Mouse (Mus musculus) heart, embryonic 16.5 days (tissue): ENCODE results near the gene Cct4. TPM values are rescaled to one million over a fixed set of nuclear protein-coding genes. Genes with fewer than 3 reads are reported as not detected.
A peak's percentile ranks its signal among the peaks of the same experiment; 100 is the strongest.

ENCODE experiments used
- ATAC-seq: fragments of 200-750 bp; cut with Nextera tagmentation; replicated peaks from 2 replicates; pipeline ENCODE4 v1.8.0; 2017; ENCODE audit warnings: moderate number of reproducible peaks; ENCODE audit not compliant: insufficient read depth, low FRiP score; ENCODE audit errors: extremely low read depth
- H3K27ac ChIP-seq: fragments of 300-500 bp; sonication (generic); 2 replicates; pipeline ENCODE4 v1.5.1; 2014; ENCODE audit warnings: mild to moderate bottlenecking, low read length, control low read depth, moderate library complexity
- H3K27me3 ChIP-seq: fragments of 300-500 bp; sonication (generic); 2 replicates; pipeline ENCODE4 v1.6.1; 2014; ENCODE audit warnings: low read length, mixed read lengths; ENCODE audit not compliant: control insufficient read depth, insufficient read depth
- H3K36me3 ChIP-seq: fragments of 300-500 bp; sonication (generic); 2 replicates; pipeline ENCODE4 v1.6.1; 2014; ENCODE audit not compliant: control insufficient read depth, insufficient read depth
- H3K4me1 ChIP-seq: fragments of 300-500 bp; sonication (generic); 2 replicates; pipeline ENCODE4 v1.6.1; 2014; ENCODE audit warnings: low read length, mixed read lengths; ENCODE audit not compliant: control insufficient read depth, insufficient read depth
- H3K4me2 ChIP-seq: fragments of 300-500 bp; sonication (generic); 2 replicates; pipeline ENCODE4 v1.6.1; 2014; ENCODE audit warnings: low read depth, mild to moderate bottlenecking, control low read depth, low read length
- H3K4me3 ChIP-seq: fragments of 300-500 bp; sonication (generic); 2 replicates; pipeline ENCODE4 v1.5.1; 2014; ENCODE audit warnings: mild to moderate bottlenecking, control low read depth, low read length
- H3K9ac ChIP-seq: fragments of 300-500 bp; sonication (generic); 2 replicates; pipeline ENCODE4 v1.6.1; 2014; ENCODE audit warnings: low read length, control low read depth
- H3K9me3 ChIP-seq: fragments of 300-500 bp; sonication (generic); replicated peaks from 2 replicates; pipeline ENCODE4 v1.6.1; 2016; ENCODE audit warnings: low read length; ENCODE audit not compliant: control insufficient read depth
- WGBS: fragments of 180-500 bp; shearing (Covaris S2); extraction: QIAGEN DNeasy Blood & Tissue Kit; methylation state at CpG from one replicate; pipeline ENCODE4 v1.1.7; 2014; 5-methylcytosine and 5-hydroxymethylcytosine counted together
- polyA plus RNA-seq: library from polyadenylated mRNA; unstranded; fragments of >200 nt; fragmentation: Nextera tagmentation; extraction: Ambion mirVana; gene quantifications from 2 replicates; pipeline ENCODE4 v1.2.1, GENCODE M21; 2015

The Cct4 gene
- polyA plus RNA-seq, 1 experiment from 2014 or later: 221 TPM

- no peak for ATAC-seq
- Histone ChIP-seq H3K36me3 (0 out of 2 replicates have a peak, but pooled peaks cover 3% of the 10 kb centered on the region), H3K9ac (no peak overlapping the region), H3K27ac (no peak overlapping the region), H3K4me3 (no peak overlapping the region), H3K4me2 (no peak overlapping the region), H3K9me3 (0 out of 2 replicates have a peak, but pooled peaks cover under 1% of the 10 kb centered on the region), H3K27me3 (no peaks in the 10 kb centered on the region), H3K4me1 (peaks cover 27% of the 10 kb centered on the region)
- 91% methylated on average over 1 of the region's 1 CpGs for WGBS
These were observed 11.1 kb upstream of the Cct4 start for GRCm38 (mm10) chr11:22979221-22979620.

DNA sequence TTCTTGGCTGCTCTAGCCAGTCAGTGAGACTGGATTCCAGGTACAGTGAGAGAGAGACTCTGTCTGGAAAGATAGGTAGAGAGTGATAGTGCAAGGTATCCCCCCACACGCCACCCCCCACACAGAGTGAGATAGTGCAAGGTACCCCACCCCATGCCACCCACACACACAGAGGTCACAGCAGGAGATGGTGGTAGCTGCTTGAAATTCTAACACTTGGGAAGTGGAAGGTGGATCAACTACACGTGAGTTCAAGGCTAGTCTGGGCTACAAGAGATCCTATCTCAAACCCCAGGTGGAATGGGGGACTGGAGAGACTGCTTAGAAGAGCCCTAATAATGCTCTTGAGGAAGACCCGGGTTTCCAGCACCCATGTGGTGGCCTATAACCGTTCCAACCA, 9.3 kb upstream of the Cct4 start:
- 33% methylated on average over 4 of the region's 4 CpGs for WGBS
- ATAC-seq: no peak
- peak overlapping the region; percentile 74 for H3K4me3 ChIP-seq
- peak overlapping the region; percentile 98 for H3K27ac ChIP-seq
- peak overlapping the region; percentile 89 for H3K4me2 ChIP-seq
- H3K9me3 ChIP-seq: no peaks in the 10 kb centered on the region
- H3K36me3 ChIP-seq: 0 out of 2 replicates have a peak, but pooled peaks cover 3% of the 10 kb centered on the region
- peak overlapping the region; percentile 87 for H3K9ac ChIP-seq
- H3K4me1 ChIP-seq: peaks cover 22% of the 10 kb centered on the region
- H3K27me3 ChIP-seq: no peaks in the 10 kb centered on the region

- 2% methylated on average over 12 of the region's 12 CpGs for WGBS
- peaks cover 19% of the 10 kb centered on the region for H3K4me1 ChIP-seq
- peak overlapping the region; percentile 87 for H3K9ac ChIP-seq
- ATAC-seq: peak; percentile 43
- H3K4me2 ChIP-seq: peak overlapping the region; percentile 89
- H3K27ac ChIP-seq: peak overlapping the region; percentile 98
- H3K27me3 ChIP-seq: no peaks in the 10 kb centered on the region
- no peaks in the 10 kb centered on the region for H3K9me3 ChIP-seq
- 0 out of 2 replicates have a peak, but pooled peaks cover 3% of the 10 kb centered on the region for H3K36me3 ChIP-seq
- peak overlapping the region; percentile 74 for H3K4me3 ChIP-seq
These were observed 8.8 kb upstream of the Cct4 start for GRCm38 (mm10) chr11:22981543-22981950.

DNA sequence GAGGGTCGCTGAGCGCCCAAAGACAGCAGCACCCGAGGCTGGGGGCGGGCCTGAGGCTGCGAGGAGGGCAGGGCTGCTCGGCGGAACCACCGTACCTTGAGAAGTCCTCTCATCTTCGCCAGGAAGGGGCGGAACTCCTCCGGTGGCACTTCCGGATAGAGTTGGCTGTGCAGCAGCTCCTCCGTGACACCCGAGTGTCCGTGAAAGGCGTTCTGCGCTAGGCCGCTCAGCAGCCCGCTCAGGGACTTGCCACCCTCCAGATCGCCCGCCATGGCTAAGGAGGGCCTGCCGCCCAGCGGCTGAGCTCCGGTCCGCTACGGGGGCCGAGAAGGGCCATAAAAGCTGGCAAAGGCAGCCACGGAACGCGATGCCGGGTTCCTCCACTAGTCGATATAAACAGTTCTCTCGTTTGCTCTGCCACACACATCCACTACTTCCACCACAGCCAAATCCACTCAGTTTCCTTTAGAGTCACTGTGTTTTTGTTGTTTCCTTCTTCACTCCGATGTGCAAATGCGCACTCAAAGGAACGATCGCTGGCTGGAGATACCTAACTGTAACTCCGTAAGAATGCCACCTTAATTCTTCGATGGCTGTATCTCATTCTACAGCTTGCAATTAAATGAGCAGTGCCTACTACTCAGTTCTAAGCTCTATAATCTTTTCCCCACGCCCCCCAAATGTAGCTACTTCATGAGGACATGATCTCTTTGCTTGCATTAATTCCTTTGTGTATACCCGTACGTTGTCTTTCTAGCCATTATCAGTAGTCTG, 8.1 kb upstream of the Cct4 start, which contains the start of the genes Gm28048 and Commd1:
TSS of gene Gm28048 (minus strand) at position 107 of the 774 bp plus-strand sequence.
TSS of gene Commd1 (minus strand) at position 399 of the 774 bp plus-strand sequence.
- Histone ChIP-seq H3K27me3 (no peaks in the 10 kb centered on the region), H3K36me3 (no peaks in the 10 kb centered on the region), H3K4me1 (peaks cover 15% of the 10 kb centered on the region), H3K4me2 (peak within 1 kb of the TSS; percentile 89), H3K4me3 (peak within 1 kb of the TSS; percentile 74), H3K27ac (peak within 1 kb of the TSS; percentile 98), H3K9ac (peak within 1 kb of the TSS; percentile 87), H3K9me3 (no peaks in the 10 kb centered on the region)
- WGBS: 2% methylated on average over 42 of the region's 42 CpGs
- peak; percentile 91 for ATAC-seq

DNA sequence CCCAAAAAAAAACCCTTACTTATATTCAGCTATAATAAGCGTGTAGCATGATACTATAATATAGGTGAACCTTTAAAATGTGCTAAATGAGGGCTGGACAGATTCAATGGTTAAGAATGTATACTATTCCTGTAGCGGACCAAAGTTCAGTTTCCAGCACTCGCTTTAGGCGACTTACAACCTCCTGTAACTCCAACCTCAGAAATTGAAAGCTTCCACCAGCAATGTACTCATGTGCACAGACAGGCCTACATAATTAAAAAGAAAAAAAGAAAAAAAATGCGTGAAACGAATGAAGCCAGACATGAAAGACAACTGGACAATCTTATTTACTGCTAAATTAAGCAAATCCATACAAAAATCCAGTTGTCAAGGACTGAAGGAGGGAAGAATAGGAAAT, 7.5 kb upstream of the Cct4 start:
- WGBS: 72% methylated on average over 6 of the region's 6 CpGs
- H3K4me3 ChIP-seq: no peak overlapping the region
- no peak overlapping the region for H3K27ac ChIP-seq
- no peaks in the 10 kb centered on the region for H3K36me3 ChIP-seq
- H3K4me2 ChIP-seq: no peak overlapping the region; the same call in 1 of the 2 replicates
- H3K9me3 ChIP-seq: no peaks in the 10 kb centered on the region
- H3K4me1 ChIP-seq: peaks cover 15% of the 10 kb centered on the region
- no peak for ATAC-seq
- no peaks in the 10 kb centered on the region for H3K27me3 ChIP-seq
- no peak overlapping the region for H3K9ac ChIP-seq

GRCm38 (mm10) chr11:22985510-22985909, 4.8 kb upstream of the Cct4 start:
- no peak for ATAC-seq

DNA sequence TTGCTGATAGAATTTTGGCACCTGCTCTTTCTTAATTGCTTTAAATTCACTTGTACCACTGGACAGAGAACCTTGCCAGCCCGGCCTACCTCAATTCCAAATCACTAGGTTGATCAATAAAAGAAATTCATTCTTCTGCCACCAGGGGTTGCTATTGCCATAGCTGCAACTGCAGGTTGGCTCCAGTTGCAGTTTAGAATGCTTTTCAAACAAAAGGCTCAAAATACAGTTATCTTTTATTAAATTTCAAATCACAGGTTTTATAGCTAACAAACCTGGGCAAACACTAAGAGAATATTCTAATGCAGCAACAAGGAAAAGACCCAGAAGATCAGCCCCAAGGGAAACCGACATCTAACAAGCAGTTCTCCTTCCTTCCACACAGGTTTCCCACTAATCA, 3.0 kb upstream of the Cct4 start:
- H3K9ac ChIP-seq: no peak overlapping the region
- no peak overlapping the region for H3K27ac ChIP-seq
- H3K27me3 ChIP-seq: no peaks in the 10 kb centered on the region
- H3K9me3 ChIP-seq: no peaks in the 10 kb centered on the region
- no peak overlapping the region for H3K4me2 ChIP-seq
- 42% methylated on average over 2 of the region's 2 CpGs for WGBS
- no peak for ATAC-seq
- H3K4me3 ChIP-seq: no peak overlapping the region
- H3K36me3 ChIP-seq: no peaks in the 10 kb centered on the region
- peaks cover 15% of the 10 kb centered on the region for H3K4me1 ChIP-seq

More at GRCm38 (mm10) chr11:22985510-22985909, 4.8 kb upstream of the Cct4 start:
- Histone ChIP-seq H3K9me3 (no peaks in the 10 kb centered on the region), H3K36me3 (no peaks in the 10 kb centered on the region), H3K4me3 (no peak overlapping the region), H3K4me2 (no peak overlapping the region), H3K9ac (no peak overlapping the region), H3K27me3 (no peaks in the 10 kb centered on the region), H3K27ac (no peak overlapping the region), H3K4me1 (peaks cover 15% of the 10 kb centered on the region)
- WGBS: 70% methylated on average over 3 of the region's 3 CpGs

DNA sequence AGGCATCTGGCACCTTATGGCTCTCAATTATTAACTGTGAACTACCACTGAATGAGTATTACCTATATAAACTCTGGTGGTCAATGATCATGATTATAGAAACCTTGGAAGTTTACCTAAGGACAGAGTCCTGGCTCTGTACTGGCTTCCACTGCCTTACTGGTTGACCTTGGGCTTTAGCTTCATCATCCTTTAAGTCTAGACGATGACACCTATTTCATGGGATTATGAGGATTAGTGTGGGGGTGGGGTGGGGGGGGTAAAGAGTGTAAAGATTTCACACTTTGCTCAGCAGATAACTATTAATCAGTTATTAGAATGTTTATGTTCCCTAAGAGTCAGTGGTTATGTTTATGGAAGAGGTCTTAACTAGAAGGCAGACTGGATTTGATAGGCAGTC, 533 bp upstream of the Cct4 start:
- H3K27me3 ChIP-seq: no peaks in the 10 kb centered on the region
- peak overlapping the region; percentile 68 for H3K4me2 ChIP-seq
- no peaks in the 10 kb centered on the region for H3K9me3 ChIP-seq
- peak overlapping the region; percentile 91 for H3K9ac ChIP-seq
- peaks cover 11% of the 10 kb centered on the region for H3K4me1 ChIP-seq
- peak overlapping the region; percentile 83 for H3K4me3 ChIP-seq
- peak overlapping the region; percentile 83 for H3K27ac ChIP-seq
- 39% methylated on average over 1 of the region's 1 CpGs for WGBS
- peaks cover 9% of the 10 kb centered on the region for H3K36me3 ChIP-seq
- ATAC-seq: no peak

DNA sequence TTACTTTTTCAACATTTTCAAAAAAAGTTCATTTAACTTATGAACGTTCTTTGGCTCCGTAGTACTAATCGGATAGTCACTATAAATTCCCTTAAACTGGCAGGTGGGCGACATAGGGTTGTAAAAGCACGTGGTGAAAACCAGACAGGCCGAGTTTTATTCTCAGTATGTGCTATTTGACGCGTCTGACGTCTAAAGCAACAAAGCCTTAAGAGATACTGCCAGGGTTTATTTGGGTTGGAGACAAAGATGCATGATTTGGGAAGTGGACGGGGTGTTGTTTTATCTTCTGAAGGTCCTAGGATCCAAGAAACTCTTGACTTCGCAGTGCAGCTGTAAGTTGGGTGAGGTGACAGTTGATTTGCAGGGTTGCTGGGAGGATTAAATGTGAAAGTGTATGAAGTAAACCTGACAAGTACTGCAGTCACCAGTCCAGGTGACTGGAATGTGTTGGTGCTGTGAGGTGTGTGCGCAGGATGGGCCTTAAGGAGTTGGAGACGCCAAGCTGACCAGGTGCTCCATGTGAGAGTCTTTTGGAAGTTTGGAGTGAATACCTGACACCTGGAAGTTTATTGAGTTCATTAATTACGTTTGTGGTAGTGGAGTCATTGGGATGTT, 1.0 kb downstream of the Cct4 start:
- Histone ChIP-seq H3K27me3 (no peaks in the 10 kb centered on the region), H3K36me3 (peaks cover 19% of the 10 kb centered on the region), H3K9me3 (no peaks in the 10 kb centered on the region), H3K4me2 (peak overlapping the region; percentile 81), H3K27ac (no peak overlapping the region), H3K4me3 (peak overlapping the region; percentile 83), H3K9ac (peak overlapping the region; percentile 91), H3K4me1 (peaks cover 11% of the 10 kb centered on the region)
- WGBS: 7% methylated on average over 14 of the region's 14 CpGs
- ATAC-seq: no peak
